Mouse (Mus musculus) ovary, adult 10 weeks (tissue): ENCODE data around the gene Sgms1. TPM values are rescaled to one million over a fixed set of nuclear protein-coding genes. Genes with fewer than 3 reads are reported as not detected.

ENCODE experiments used
- polyA plus RNA-seq: library from polyadenylated mRNA; stranded (reverse); fragments of 350-450 nt; fragmentation: Illumina TruSeq; extraction: RNeasy Lipid Tissue Mini Kit (QIAGEN cat#74804); gene quantifications from one replicate; pipeline ENCODE4 v1.2.3, GENCODE M21; 2014

The Sgms1 gene
- polyA plus RNA-seq = 117 TPM

GRCm38 (mm10) chr19:32389001-32389871 is at the start of gene Sgms1:
Sgms1 (minus strand) TSS chr19:32389714.

GRCm38 (mm10) chr19:32107771-32108306 is 281.7 kb downstream of the Sgms1 start, which contains the start of gene Asah2:
Asah2 (minus strand) TSS chr19:32108211.

Other genes with a start within 250 kb of the Sgms1 start
- 24.8 TPM for gene Rpl9-ps6, start 76.9 kb upstream of the Sgms1 start, polyA plus RNA-seq
- gene Minpp1, start 96.1 kb upstream of the Sgms1 start, polyA plus RNA-seq = 65.6 TPM
- gene Papss2, start 206.1 kb upstream of the Sgms1 start, polyA plus RNA-seq = 162 TPM